Mouse (Mus musculus) stomach, embryonic 15.5 days (tissue): ENCODE data around the gene Erc2. TPM values are rescaled to one million over a fixed set of nuclear protein-coding genes. Genes with fewer than 3 reads are reported as not detected.

Experiments used
- ATAC-seq: fragments of 200-750 bp; cut with Nextera tagmentation; 2 replicates; pipeline ENCODE4 v1.8.0; 2017; ENCODE audit warnings: low read depth, moderate number of reproducible peaks, moderate TSS enrichment; ENCODE audit not compliant: insufficient read depth, low FRiP score
- H3K27ac ChIP-seq: fragments of 300-500 bp; sonication (generic); 2 replicates; pipeline ENCODE4 v1.5.1; 2015; ENCODE audit warnings: mild to moderate bottlenecking, inconsistent platforms
- H3K27me3 ChIP-seq: fragments of 300-500 bp; sonication (generic); replicated peaks from 2 replicates; pipeline ENCODE4 v1.6.1; 2015; ENCODE audit warnings: inconsistent platforms
- H3K36me3 ChIP-seq: fragments of 300-500 bp; sonication (generic); 2 replicates; pipeline ENCODE4 v1.6.1; 2015; ENCODE audit warnings: inconsistent platforms
- H3K4me1 ChIP-seq: fragments of 300-500 bp; sonication (generic); 2 replicates; pipeline ENCODE4 v1.6.1; 2015; ENCODE audit warnings: inconsistent platforms
- H3K4me2 ChIP-seq: fragments of 300-500 bp; sonication (generic); 2 replicates; pipeline ENCODE4 v1.6.1; 2015; ENCODE audit warnings: mild to moderate bottlenecking, inconsistent platforms
- H3K4me3 ChIP-seq: fragments of 300-500 bp; sonication (generic); replicated peaks from 2 replicates; pipeline ENCODE4 v1.5.1; 2015; ENCODE audit warnings: inconsistent platforms
- H3K9ac ChIP-seq: fragments of 300-500 bp; sonication (generic); 2 replicates; pipeline ENCODE4 v1.6.1; 2015; ENCODE audit warnings: inconsistent platforms
- H3K9me3 ChIP-seq: fragments of 300-500 bp; sonication (generic); 2 replicates; pipeline ENCODE4 v1.6.1; 2016; ENCODE audit warnings: inconsistent platforms
- WGBS: fragments of 180-500 bp; shearing (Covaris S2); methylation state at CpG from one replicate; pipeline ENCODE4 v1.1.7; 2015; 5-methylcytosine and 5-hydroxymethylcytosine counted together
- polyA plus RNA-seq: library from polyadenylated mRNA; unstranded; fragments of >200 nt; fragmentation: Nextera tagmentation; extraction: Ambion mirVana; gene quantifications from 2 replicates; pipeline ENCODE4 v1.2.1, GENCODE M21; 2015

Erc2 gene
- polyA plus RNA-seq, 1 experiment from 2014 or later: 4.8 TPM

GRCm38 (mm10) chr14:27668151-27668550 is 45.9 kb downstream of the Erc2 start:
- Histone ChIP-seq H3K4me1 (no peaks in the 10 kb centered on the region), H3K27me3 (no peaks in the 10 kb centered on the region), H3K36me3 (no peaks in the 10 kb centered on the region), H3K4me2 (no peak overlapping the region), H3K9ac (no peak overlapping the region), H3K27ac (no peak overlapping the region), H3K9me3 (no peaks in the 10 kb centered on the region), H3K4me3 (no peak overlapping the region)
- ATAC-seq: no peak
- WGBS: 71% methylated on average over 6 of the region's 6 CpGs

- 81% methylated on average over 3 of the region's 3 CpGs for WGBS
- H3K27ac ChIP-seq: no peak overlapping the region
- H3K4me3 ChIP-seq: no peak overlapping the region
- no peak overlapping the region for H3K4me2 ChIP-seq
- no peaks in the 10 kb centered on the region for H3K36me3 ChIP-seq
- no peaks in the 10 kb centered on the region for H3K9me3 ChIP-seq
- ATAC-seq: no peak
- no peak overlapping the region for H3K9ac ChIP-seq
- no peaks in the 10 kb centered on the region for H3K4me1 ChIP-seq
- H3K27me3 ChIP-seq: no peaks in the 10 kb centered on the region
Measured at GRCm38 (mm10) chr14:27669939-27670338, 47.7 kb downstream of the Erc2 start.

GRCm38 (mm10) chr14:27672761-27673160 is 50.5 kb downstream of the Erc2 start:
- no peak for ATAC-seq
- H3K36me3 ChIP-seq: no peaks in the 10 kb centered on the region
- H3K27ac ChIP-seq: no peak overlapping the region
- no peaks in the 10 kb centered on the region for H3K27me3 ChIP-seq
- H3K4me1 ChIP-seq: no peaks in the 10 kb centered on the region
- H3K4me2 ChIP-seq: no peak overlapping the region
- H3K9me3 ChIP-seq: no peaks in the 10 kb centered on the region
- WGBS: 87% methylated on average over 7 of the region's 7 CpGs
- H3K9ac ChIP-seq: no peak overlapping the region
- H3K4me3 ChIP-seq: no peak overlapping the region

DNA sequence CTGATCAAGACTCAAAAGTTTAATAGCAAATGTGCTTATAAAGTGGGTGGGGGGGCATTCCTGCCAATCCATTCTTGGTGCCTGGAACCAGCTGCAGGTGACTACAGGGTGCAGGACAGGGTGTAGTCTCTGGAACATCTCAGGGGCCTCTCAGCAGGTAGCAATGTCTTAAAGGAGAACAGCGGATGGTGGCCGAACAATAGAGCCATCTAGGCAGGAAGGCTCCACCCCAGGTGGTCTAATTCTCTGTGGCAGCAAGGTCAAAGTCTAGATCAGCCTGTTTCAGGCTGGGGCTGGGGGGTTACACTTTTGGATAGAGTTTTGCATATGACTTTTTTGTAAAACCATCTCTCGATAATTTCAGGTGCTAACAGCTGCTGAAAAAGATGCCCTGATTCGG is 51.9 kb downstream of the Erc2 start:
- Histone ChIP-seq H3K27ac (no peak overlapping the region), H3K36me3 (no peaks in the 10 kb centered on the region), H3K9me3 (no peaks in the 10 kb centered on the region), H3K27me3 (no peaks in the 10 kb centered on the region), H3K4me3 (no peak overlapping the region), H3K9ac (no peak overlapping the region), H3K4me1 (no peaks in the 10 kb centered on the region), H3K4me2 (no peak overlapping the region)
- no peak for ATAC-seq
- WGBS: 75% methylated on average over 4 of the region's 4 CpGs

DNA sequence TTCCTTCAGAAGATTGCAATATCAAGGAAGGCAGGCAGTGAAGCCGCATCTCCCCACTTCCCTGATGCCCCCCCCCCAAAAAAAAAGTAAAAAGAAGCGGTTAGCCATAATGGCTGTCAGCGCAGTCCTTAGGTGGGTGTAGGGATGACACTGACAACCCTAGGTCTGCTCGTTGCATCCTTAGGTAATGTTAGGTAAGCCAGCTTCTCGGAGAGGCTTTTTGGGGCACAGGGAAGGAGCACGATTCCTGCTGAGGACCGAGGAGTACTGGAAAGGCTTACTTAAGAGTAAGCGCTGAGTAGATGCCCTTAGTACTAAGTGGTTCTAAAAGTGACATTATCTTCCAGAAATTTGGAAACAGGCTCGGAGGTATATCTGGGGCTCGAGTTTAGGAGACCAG is 52.3 kb downstream of the Erc2 start:
- Histone ChIP-seq H3K27me3 (no peaks in the 10 kb centered on the region), H3K4me3 (no peak overlapping the region), H3K36me3 (no peaks in the 10 kb centered on the region), H3K9ac (no peak overlapping the region), H3K9me3 (no peaks in the 10 kb centered on the region), H3K4me1 (no peaks in the 10 kb centered on the region), H3K4me2 (no peak overlapping the region), H3K27ac (no peak overlapping the region)
- no peak for ATAC-seq
- 86% methylated on average over 10 of the region's 10 CpGs for WGBS

DNA sequence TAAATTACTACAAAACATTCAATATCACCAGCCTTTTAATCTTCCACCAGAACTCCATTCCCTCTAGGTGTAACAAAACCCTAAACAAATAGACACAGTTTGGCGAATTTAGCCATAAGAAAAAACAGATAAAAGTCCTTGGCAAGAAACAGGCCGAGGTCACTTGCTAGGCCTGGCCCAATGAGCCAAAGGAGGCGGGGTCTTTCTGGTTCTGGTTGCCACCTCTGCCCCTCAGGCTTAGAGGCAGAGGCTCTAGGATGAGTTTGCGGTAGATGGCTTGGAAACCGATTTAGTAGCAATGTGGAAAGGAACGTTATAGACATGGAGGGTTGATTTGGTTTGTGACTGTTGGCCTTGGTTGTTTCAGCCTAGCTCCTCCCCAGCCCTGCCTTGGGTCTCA is 52.8 kb downstream of the Erc2 start:
- 83% methylated on average over 6 of the region's 6 CpGs for WGBS
- no peak overlapping the region for H3K27ac ChIP-seq
- H3K4me3 ChIP-seq: no peak overlapping the region
- no peaks in the 10 kb centered on the region for H3K27me3 ChIP-seq
- H3K4me2 ChIP-seq: no peak overlapping the region
- no peaks in the 10 kb centered on the region for H3K9me3 ChIP-seq
- ATAC-seq: no peak
- no peak overlapping the region for H3K9ac ChIP-seq
- H3K36me3 ChIP-seq: no peaks in the 10 kb centered on the region
- H3K4me1 ChIP-seq: no peaks in the 10 kb centered on the region

DNA sequence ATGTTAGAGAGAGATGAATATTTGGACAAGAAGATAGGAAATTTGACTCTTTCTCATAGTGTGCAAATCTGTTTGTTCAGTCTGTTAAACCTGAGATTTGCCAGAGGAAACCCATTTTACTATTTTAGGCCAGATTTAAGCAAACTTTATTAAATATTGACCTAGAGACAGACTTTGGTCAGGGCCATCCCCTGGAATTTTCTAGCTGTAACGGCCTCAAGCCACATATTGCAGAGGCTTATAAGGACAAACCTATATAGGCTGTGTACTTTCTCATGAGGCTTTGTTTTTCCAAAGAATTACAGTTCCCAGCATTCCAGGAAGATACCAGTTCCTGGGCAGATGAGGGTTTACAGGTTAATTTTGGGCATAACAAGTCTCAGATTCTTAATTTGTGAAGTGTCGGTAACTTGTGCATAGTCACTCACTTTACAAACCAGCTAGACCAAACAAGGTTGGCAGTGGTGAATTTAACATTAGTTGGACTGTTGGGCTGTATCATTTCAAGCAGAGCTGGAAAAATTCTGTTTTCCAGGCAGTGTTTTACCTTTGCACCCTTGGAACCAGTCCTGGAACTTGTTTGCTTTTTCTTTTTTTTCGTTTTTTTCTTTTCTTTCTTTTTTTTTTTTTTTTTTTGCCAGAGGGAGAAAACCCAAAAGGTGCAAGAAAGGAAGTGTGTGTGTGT is 60.3 kb downstream of the Erc2 start:
- no peak overlapping the region for H3K27ac ChIP-seq
- 62% methylated on average over 3 of the region's 3 CpGs for WGBS
- no peaks in the 10 kb centered on the region for H3K4me1 ChIP-seq
- H3K4me3 ChIP-seq: no peak overlapping the region
- H3K4me2 ChIP-seq: no peak overlapping the region
- H3K27me3 ChIP-seq: no peaks in the 10 kb centered on the region
- no peak for ATAC-seq
- H3K36me3 ChIP-seq: no peaks in the 10 kb centered on the region
- H3K9ac ChIP-seq: no peak overlapping the region
- H3K9me3 ChIP-seq: no peaks in the 10 kb centered on the region

DNA sequence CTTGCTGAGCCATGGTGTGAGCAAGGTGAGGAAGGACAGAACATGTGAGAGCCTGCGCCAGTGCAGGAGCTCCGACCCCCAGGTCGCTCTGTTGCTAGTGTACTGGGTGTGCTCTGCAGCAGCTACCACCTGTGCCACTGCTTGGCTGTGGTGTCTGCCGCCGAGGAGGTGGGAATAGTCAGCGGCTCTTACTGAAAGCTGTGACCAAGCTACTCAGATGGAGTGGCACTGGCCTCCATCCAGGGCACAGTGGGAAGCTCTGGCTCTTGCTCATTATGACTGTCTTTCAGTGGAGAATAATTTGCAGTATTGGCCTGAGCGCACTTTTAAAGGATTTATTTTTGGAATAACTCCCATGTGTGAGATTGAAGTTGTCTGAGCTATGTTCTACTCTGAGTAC is 73.6 kb downstream of the Erc2 start:
- no peak overlapping the region for H3K4me2 ChIP-seq

DNA sequence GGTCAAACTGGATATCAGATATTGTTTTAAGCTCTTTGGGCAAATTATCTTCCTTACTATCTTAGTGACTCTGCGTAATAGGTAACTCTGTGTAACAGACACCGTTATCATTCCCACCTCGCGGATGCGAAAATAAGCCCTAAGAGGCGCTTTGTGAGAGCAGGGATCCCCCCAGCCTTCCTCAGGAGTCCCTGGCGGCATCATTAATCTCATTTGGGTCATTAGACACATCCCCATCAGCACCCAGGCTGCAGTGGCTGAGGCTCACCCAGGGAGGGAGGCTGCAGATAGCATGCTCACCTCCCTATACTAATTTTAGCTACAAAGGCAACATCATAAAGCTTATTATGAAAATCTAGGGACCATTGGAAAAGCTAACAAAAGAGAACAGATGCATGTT is 95.1 kb downstream of the Erc2 start:
- no peaks in the 10 kb centered on the region for H3K27me3 ChIP-seq
- 83% methylated on average over 7 of the region's 7 CpGs for WGBS
- no peaks in the 10 kb centered on the region for H3K9me3 ChIP-seq
- no peak overlapping the region for H3K4me3 ChIP-seq
- H3K4me2 ChIP-seq: no peak overlapping the region
- H3K36me3 ChIP-seq: no peaks in the 10 kb centered on the region
- no peak for ATAC-seq
- H3K4me1 ChIP-seq: no peaks in the 10 kb centered on the region
- H3K27ac ChIP-seq: no peak overlapping the region
- H3K9ac ChIP-seq: no peak overlapping the region

More for the DNA sequence above, 73.6 kb downstream of the Erc2 start:
- Histone ChIP-seq H3K27ac (no peak overlapping the region), H3K9me3 (no peaks in the 10 kb centered on the region), H3K27me3 (no peaks in the 10 kb centered on the region), H3K4me3 (no peak overlapping the region), H3K36me3 (no peaks in the 10 kb centered on the region), H3K9ac (no peak overlapping the region), H3K4me1 (no peaks in the 10 kb centered on the region)
- 91% methylated on average over 7 of the region's 7 CpGs for WGBS
- no peak for ATAC-seq

DNA sequence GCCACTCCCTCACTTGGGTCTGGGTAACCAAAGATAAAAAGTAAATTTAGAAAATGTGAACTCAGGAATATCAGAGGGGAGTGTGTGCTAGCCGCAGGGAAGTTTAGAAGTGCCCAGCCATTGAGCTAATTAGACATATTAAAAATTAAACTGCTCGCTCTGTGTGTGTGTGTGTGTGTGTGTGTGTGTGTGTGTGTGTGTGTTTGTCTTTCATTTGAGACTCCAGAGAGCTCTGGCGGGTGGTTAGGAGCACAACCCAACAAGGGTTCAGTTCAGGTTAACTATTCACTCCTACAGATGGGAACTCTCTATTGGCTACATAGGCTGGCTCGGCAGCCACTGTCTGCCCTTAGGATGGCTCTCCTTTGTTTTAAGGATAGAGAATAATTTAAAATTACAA is 97.4 kb downstream of the Erc2 start:
- Histone ChIP-seq H3K4me2 (no peak overlapping the region), H3K4me3 (no peak overlapping the region), H3K9ac (no peak overlapping the region), H3K9me3 (no peaks in the 10 kb centered on the region), H3K4me1 (no peaks in the 10 kb centered on the region), H3K27me3 (no peaks in the 10 kb centered on the region), H3K27ac (no peak overlapping the region), H3K36me3 (no peaks in the 10 kb centered on the region)
- WGBS: 70% methylated on average over 4 of the region's 4 CpGs
- no peak for ATAC-seq

GRCm38 (mm10) chr14:27720944-27721343 is 98.7 kb downstream of the Erc2 start:
- Histone ChIP-seq H3K27me3 (no peaks in the 10 kb centered on the region), H3K9me3 (no peaks in the 10 kb centered on the region), H3K4me2 (no peak overlapping the region), H3K4me1 (no peaks in the 10 kb centered on the region), H3K36me3 (no peaks in the 10 kb centered on the region), H3K9ac (no peak overlapping the region), H3K27ac (no peak overlapping the region), H3K4me3 (no peak overlapping the region)
- no peak for ATAC-seq
- 89% methylated on average over 3 of the region's 3 CpGs for WGBS

- 77% methylated on average over 3 of the region's 3 CpGs for WGBS
- no peaks in the 10 kb centered on the region for H3K27me3 ChIP-seq
- no peaks in the 10 kb centered on the region for H3K4me1 ChIP-seq
- H3K27ac ChIP-seq: no peak overlapping the region
- H3K4me2 ChIP-seq: no peak overlapping the region
- H3K9me3 ChIP-seq: no peaks in the 10 kb centered on the region
- H3K36me3 ChIP-seq: no peaks in the 10 kb centered on the region
- ATAC-seq: no peak
- no peak overlapping the region for H3K4me3 ChIP-seq
- no peak overlapping the region for H3K9ac ChIP-seq
Measured at GRCm38 (mm10) chr14:27721759-27722158, 99.5 kb downstream of the Erc2 start.

GRCm38 (mm10) chr14:27727541-27727940 is 105.3 kb downstream of the Erc2 start:
- Histone ChIP-seq H3K9ac (no peak overlapping the region), H3K27ac (no peak overlapping the region), H3K27me3 (no peaks in the 10 kb centered on the region), H3K4me2 (no peak overlapping the region), H3K4me3 (no peak overlapping the region), H3K4me1 (no peaks in the 10 kb centered on the region), H3K36me3 (no peaks in the 10 kb centered on the region), H3K9me3 (no peaks in the 10 kb centered on the region)
- WGBS: 74% methylated on average over 8 of the region's 8 CpGs
- ATAC-seq: no peak
